Mouse (Mus musculus) liver, adult 2 months (tissue): ENCODE data around the gene Pdcd11.

Experiments
- CTCF ChIP-seq: fragments of 200-500 bp; IDR thresholded peaks from 2 replicates; pipeline ENCODE4 v1.5.1; 2011; ENCODE audit warnings: low read depth, low read length, control low read depth
- POLR2A ChIP-seq: fragments of 200-500 bp; IDR thresholded peaks from 2 replicates; pipeline ENCODE4 v1.6.1; 2011; ENCODE audit warnings: low read length, control low read depth; ENCODE audit not compliant: insufficient read depth; ENCODE audit errors: extremely low read depth

DNA sequence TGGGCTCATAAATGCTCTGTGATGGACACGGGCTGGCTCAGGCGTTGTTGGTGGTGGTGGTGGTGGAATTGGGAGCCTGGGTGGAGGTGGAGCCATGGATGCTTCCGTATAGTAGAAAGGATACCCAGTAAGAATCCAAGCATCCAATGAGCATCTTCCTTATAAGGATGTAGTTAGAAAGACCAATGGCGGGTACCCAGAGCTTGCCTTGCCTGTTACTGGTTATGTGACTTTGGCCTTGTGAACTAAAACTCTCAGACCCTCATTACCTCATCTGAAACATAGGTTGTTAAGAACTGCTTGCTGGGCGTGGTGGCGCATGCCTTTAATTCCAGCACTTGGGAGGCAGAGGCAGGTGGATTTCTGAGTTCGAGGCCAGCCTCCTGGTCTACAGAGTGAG, 63.2 kb downstream of the Pdcd11 start:
- no peak for TF ChIP-seq CTCF
- no peak for TF ChIP-seq POLR2A
